Mouse (Mus musculus): ENCODE measurements at regions not wholly inside any gene's neighbourhood (a gene's known extent, or its start where the extent isn't known, plus 50 kb on each side); places are given as distances from the start of the nearest gene placed in this dataset.

DNA sequence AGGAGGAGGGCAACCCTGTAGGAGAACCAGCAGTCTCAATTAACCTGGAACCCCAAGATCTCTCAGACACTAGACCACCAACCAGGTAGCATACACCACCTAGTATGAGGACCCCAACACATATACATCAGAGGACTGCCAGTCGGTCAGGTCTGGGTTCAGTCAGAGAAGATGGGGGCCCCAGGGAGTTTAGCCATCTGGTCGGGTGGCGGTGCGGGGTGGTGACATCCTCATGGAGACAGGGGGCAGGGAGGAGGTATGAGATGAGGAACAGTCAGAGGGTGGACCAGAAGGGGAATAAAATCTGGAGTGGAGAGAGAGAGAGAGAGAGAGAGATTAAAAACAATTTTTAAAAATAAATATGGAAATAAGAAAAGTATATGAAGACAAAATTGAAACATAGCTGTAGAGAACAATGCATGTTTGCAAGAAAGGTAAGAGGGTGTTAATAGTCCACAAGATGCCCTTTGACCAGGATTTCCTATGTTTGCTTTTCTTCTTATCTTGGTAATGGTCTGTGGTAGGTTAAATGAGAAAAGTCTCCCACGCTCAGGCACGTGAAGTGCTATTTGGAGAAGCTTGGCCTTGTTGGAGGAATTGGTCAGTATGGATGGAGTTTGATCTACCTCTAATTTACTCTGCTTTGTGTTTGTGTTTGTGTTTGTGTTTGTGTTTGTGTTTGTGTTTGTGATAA, 108.0 kb upstream of the Spaca1 start:
- Histone ChIP-seq H3K27ac (ENCODE audit: control insufficient read depth, low read depth, low read length) (no peak overlapping the region), H3K79me2 (ENCODE audit: control insufficient read depth, insufficient read depth, low read length, poor library complexity) (no peaks in the 10 kb centered on the region), H3K36me3 (ENCODE audit: control insufficient read depth in 1 of 2, insufficient read depth in 2 of 2, low read length in 2 of 2) (no peaks in the 10 kb centered on the region), H3K9ac (ENCODE audit: control insufficient read depth, low read depth, low read length, poor library complexity, severe bottlenecking) (no peak overlapping the region), H3K9me3 (replicated peaks; ENCODE audit: insufficient read depth, low read length) (no peaks in the 10 kb centered on the region), H3K4me1 (ENCODE audit: control insufficient read depth in 1 of 2, insufficient read depth in 2 of 2, low read length in 2 of 2) (no peaks in the 10 kb centered on the region), H3K4me3 (ENCODE audit: control insufficient read depth in 1 of 2, insufficient read depth in 1 of 2, low read depth in 2 of 2, low read length in 2 of 2) (no peak overlapping the region), H3K27me3 (ENCODE audit: control insufficient read depth in 1 of 2, insufficient read depth in 2 of 2, low read length in 2 of 2) (no peaks in the 10 kb centered on the region)
- TF ChIP-seq CTCF (IDR thresholded peaks at IDR 0.05 in 2 of 3, conservative IDR thresholded peaks at IDR 0.05 in 1 of 3; ENCODE audit: control insufficient read depth in 1 of 3, insufficient read depth in 1 of 3, low read depth in 2 of 3, low read length in 3 of 3, poor library complexity in 1 of 3, severe bottlenecking in 1 of 3) (no peak), MXI1 (IDR thresholded peaks at IDR 0.05; ENCODE audit: low read depth, low read length) (no peak), GATA1 (IDR thresholded peaks at IDR 0.05; ENCODE audit: low read depth, low read length) (no peak), MAX (IDR thresholded peaks at IDR 0.05; ENCODE audit: low read length) (no peak), SMC3 (IDR thresholded peaks at IDR 0.05; ENCODE audit: low read depth, low read length) (no peak), RCOR1 (IDR thresholded peaks at IDR 0.05; ENCODE audit: low read depth, low read length) (no peak), TAL1 (IDR thresholded peaks at IDR 0.05; ENCODE audit: low read length) (no peak), UBTF (IDR thresholded peaks at IDR 0.05; ENCODE audit: borderline replicate concordance, insufficient read depth, low read depth, low read length) (no peak), USF2 (IDR thresholded peaks at IDR 0.05; ENCODE audit: borderline replicate concordance in 1 of 2, insufficient read depth in 1 of 2, low read depth in 1 of 2, low read length in 2 of 2) (no peak), KAT2A (conservative IDR thresholded peaks at IDR 0.05; ENCODE audit: low read depth, low read length) (no peak), HCFC1 (IDR thresholded peaks at IDR 0.05; ENCODE audit: low read depth, low read length) (no peak), MEF2A (IDR thresholded peaks at IDR 0.05; ENCODE audit: extremely low read depth, insufficient replicate concordance, low read depth, low read length, poor library complexity, severe bottlenecking) (no peak), USF1 (IDR thresholded peaks at IDR 0.05; ENCODE audit: low read depth, low read length) (no peak)
- DNase-seq (ENCODE audit: low read depth, low spot score), result no peak

GRCm38 (mm10) chr4:34171265-34171862, 121.4 kb upstream of the Spaca1 start:
- TF ChIP-seq MAFK (IDR thresholded peaks at IDR 0.05; ENCODE audit: borderline replicate concordance, low read depth, low read length), result no peak
- H3K36me3 ChIP-seq (ENCODE audit: control insufficient read depth in 1 of 2, insufficient read depth in 2 of 2, low read length in 2 of 2), result no peaks in the 10 kb centered on the region
- no peak for DNase-seq (ENCODE audit: low read depth, low spot score)
- no peaks in the 10 kb centered on the region for H3K79me2 ChIP-seq (ENCODE audit: control insufficient read depth, insufficient read depth, low read length, poor library complexity)
- H3K27ac ChIP-seq (ENCODE audit: control insufficient read depth, low read depth, low read length), result no peak overlapping the region
- no peak overlapping the region for H3K4me3 ChIP-seq (ENCODE audit: control insufficient read depth in 1 of 2, insufficient read depth in 1 of 2, low read depth in 2 of 2, low read length in 2 of 2)
- 0 out of 4 replicates have a peak, but pooled peaks cover 0 to 3% of the 10 kb centered on the region in 2 experiments for H3K4me1 ChIP-seq (ENCODE audit: control insufficient read depth in 1 of 2, insufficient read depth in 2 of 2, low read length in 2 of 2)
- H3K9ac ChIP-seq (ENCODE audit: control insufficient read depth, low read depth, low read length, poor library complexity, severe bottlenecking), result no peak overlapping the region
- H3K9me3 ChIP-seq (replicated peaks; ENCODE audit: insufficient read depth, low read length), result no peaks in the 10 kb centered on the region
- no peaks in the 10 kb centered on the region; a peak in 1 of 4 replicates for H3K27me3 ChIP-seq (ENCODE audit: control insufficient read depth in 1 of 2, insufficient read depth in 2 of 2, low read length in 2 of 2)
